Mouse (Mus musculus): ENCODE measurements around the gene Wwox.

GRCm38 (mm10) chr8:114686462-114686861 lies 247.0 kb downstream of the Wwox start:
- TF ChIP-seq CTCF (IDR thresholded peaks at IDR 0.05) (no peak), EP300 (IDR thresholded peaks at IDR 0.05) (no peak)

All from lung, postnatal 0 days (tissue).